Mouse (Mus musculus): ENCODE results near the gene Man2a2. TPM values are rescaled to one million over a fixed set of nuclear protein-coding genes. Genes with fewer than 3 reads are reported as not detected.
A peak's percentile ranks its signal among the peaks of the same experiment; 100 is the strongest.

Man2a2 gene
- polyA plus RNA-seq, 1 experiment from 2014 or later: 19.5 TPM

DNA sequence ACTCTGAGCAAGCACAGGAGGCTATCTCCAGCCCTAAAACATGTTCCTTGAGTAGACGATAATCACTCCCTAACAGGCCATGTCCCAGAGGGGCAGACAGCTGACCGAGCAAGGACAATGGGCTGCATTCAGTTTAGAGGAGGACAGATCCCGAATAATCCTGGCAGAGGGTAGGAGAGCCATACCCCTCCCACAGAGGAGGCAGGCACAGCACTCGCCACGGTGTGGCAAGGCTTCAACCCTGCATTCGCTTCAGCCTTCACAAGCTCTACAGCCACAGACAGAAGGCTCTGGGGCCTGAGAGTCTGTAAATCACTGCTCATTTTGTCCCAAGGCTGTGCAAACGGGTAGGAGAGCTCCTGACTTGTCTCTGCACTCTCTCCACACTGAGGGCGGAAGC is 14.0 kb downstream of the Man2a2 start:
- ATAC-seq (ENCODE audit: insufficient number of reproducible peaks, insufficient read depth, low FRiP score, low read depth): peak; percentile 20; the same call in 1 of the 2 replicates
- H3K9me3 ChIP-seq (ENCODE audit: control insufficient read depth, low read length): no peaks in the 10 kb centered on the region
- H3K4me2 ChIP-seq (ENCODE audit: low read length): no peak overlapping the region
- H3K36me3 ChIP-seq (ENCODE audit: control insufficient read depth, insufficient read depth, low read length): peaks cover 94% of the 10 kb centered on the region
- no peaks in the 10 kb centered on the region for H3K27me3 ChIP-seq (ENCODE audit: control insufficient read depth, insufficient read depth, low read length)
- H3K27ac ChIP-seq (replicated peaks in 1 of 2; ENCODE audit: control insufficient read depth in 1 of 2, insufficient read depth in 1 of 2, low read depth in 2 of 2, low read length in 2 of 2): peak overlapping the region; percentile 56 to 71
- 67% methylated on average over 8 of the region's 8 CpGs for WGBS
- H3K4me3 ChIP-seq (ENCODE audit: control insufficient read depth in 1 of 2, insufficient read depth in 1 of 2, low read depth in 1 of 2, low read length in 2 of 2): no peak overlapping the region
- H3K4me1 ChIP-seq (ENCODE audit: control insufficient read depth in 2 of 2, insufficient read depth in 2 of 2, low read length in 2 of 2): peaks cover 0 to 2% of the 10 kb centered on the region in 2 experiments; a peak in 1 of 4 replicates
- H3K9ac ChIP-seq (ENCODE audit: low read length): no peak overlapping the region

GRCm38 (mm10) chr7:80356351-80356750 is 14.8 kb downstream of the Man2a2 start:
- Histone ChIP-seq H3K27ac (replicated peaks in 1 of 2; ENCODE audit: control insufficient read depth in 1 of 2, insufficient read depth in 1 of 2, low read depth in 2 of 2, low read length in 2 of 2) (peak overlapping the region; percentile 53 to 56; a peak in 3 of 4 replicates), H3K36me3 (ENCODE audit: control insufficient read depth, insufficient read depth, low read length) (peaks cover 92% of the 10 kb centered on the region), H3K4me1 (ENCODE audit: control insufficient read depth in 2 of 2, insufficient read depth in 2 of 2, low read length in 2 of 2) (peaks cover 0 to 2% of the 10 kb centered on the region in 2 experiments; a peak in 1 of 4 replicates), H3K4me2 (ENCODE audit: low read length) (no peak overlapping the region), H3K9me3 (ENCODE audit: control insufficient read depth, low read length) (no peaks in the 10 kb centered on the region), H3K4me3 (ENCODE audit: control insufficient read depth in 1 of 2, insufficient read depth in 1 of 2, low read depth in 1 of 2, low read length in 2 of 2) (no peak overlapping the region), H3K27me3 (ENCODE audit: control insufficient read depth, insufficient read depth, low read length) (no peaks in the 10 kb centered on the region), H3K9ac (ENCODE audit: low read length) (no peak overlapping the region)
- WGBS: 77% methylated on average over 13 of the region's 13 CpGs
- no peak for ATAC-seq (ENCODE audit: insufficient number of reproducible peaks, insufficient read depth, low FRiP score, low read depth)

DNA sequence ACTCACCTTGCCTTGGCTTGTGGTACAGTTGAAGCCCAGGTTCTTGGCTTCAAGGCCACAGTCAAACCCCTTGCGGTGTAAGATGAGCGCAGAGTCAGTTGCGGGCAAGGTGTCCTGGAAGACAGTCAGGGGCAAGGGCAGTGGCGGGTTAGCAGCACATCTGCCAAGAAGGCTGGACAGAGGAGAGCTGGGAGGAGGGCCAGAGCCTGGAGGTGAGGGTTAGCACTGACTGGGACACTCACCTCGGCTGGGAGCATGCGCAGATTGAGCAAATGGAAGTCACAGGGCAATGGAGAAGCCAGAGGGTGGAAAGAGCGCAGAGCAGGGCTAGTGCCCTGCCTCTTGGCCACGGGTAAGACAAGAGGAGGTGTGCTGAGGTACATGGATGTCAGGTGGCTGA is 18.3 kb downstream of the Man2a2 start:
- Histone ChIP-seq H3K36me3 (ENCODE audit: control insufficient read depth, insufficient read depth, low read length) (peaks cover 76% of the 10 kb centered on the region), H3K9ac (ENCODE audit: low read length) (no peak overlapping the region), H3K9me3 (ENCODE audit: control insufficient read depth, low read length) (no peaks in the 10 kb centered on the region), H3K4me3 (ENCODE audit: control insufficient read depth in 1 of 2, insufficient read depth in 1 of 2, low read depth in 1 of 2, low read length in 2 of 2) (no peak overlapping the region), H3K4me1 (ENCODE audit: control insufficient read depth in 2 of 2, insufficient read depth in 2 of 2, low read length in 2 of 2) (peaks cover 0 to 2% of the 10 kb centered on the region in 2 experiments; a peak in 1 of 4 replicates), H3K27ac (replicated peaks in 1 of 2; ENCODE audit: control insufficient read depth in 1 of 2, insufficient read depth in 1 of 2, low read depth in 2 of 2, low read length in 2 of 2) (no peak overlapping the region), H3K27me3 (ENCODE audit: control insufficient read depth, insufficient read depth, low read length) (no peaks in the 10 kb centered on the region), H3K4me2 (ENCODE audit: low read length) (no peak overlapping the region)
- WGBS: 84% methylated on average over 8 of the region's 8 CpGs
- no peak for ATAC-seq (ENCODE audit: insufficient number of reproducible peaks, insufficient read depth, low FRiP score, low read depth)

DNA sequence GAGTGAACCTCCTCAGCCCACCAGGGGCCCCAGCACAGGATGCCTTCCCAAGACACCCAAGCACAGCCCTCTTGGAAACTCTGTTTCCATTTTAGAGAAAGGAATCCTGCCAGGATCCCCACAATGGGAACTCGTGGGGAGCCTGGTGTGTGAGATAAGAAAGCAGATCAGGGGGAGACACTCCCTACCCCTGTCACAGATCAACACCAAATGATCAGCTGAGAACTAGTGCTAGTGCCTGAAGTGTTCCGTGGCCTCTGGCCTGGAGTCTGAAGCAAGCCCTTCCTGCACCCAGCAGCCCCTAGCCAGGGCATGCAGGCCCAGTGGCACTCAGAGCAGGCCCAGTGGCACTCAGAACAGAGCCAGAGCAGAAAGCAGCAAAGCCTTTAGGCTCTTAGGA is 20.4 kb downstream of the Man2a2 start:
- WGBS: 52% methylated on average over 2 of the region's 2 CpGs
- Histone ChIP-seq H3K27me3 (ENCODE audit: control insufficient read depth, insufficient read depth, low read length) (no peaks in the 10 kb centered on the region), H3K4me3 (ENCODE audit: control insufficient read depth in 1 of 2, insufficient read depth in 1 of 2, low read depth in 1 of 2, low read length in 2 of 2) (no peak overlapping the region), H3K4me1 (ENCODE audit: control insufficient read depth in 2 of 2, insufficient read depth in 2 of 2, low read length in 2 of 2) (peaks cover 2% of the 10 kb centered on the region in 2 experiments; a peak in 2 of 4 replicates), H3K9me3 (ENCODE audit: control insufficient read depth, low read length) (no peaks in the 10 kb centered on the region), H3K4me2 (ENCODE audit: low read length) (no peak overlapping the region), H3K27ac (replicated peaks in 1 of 2; ENCODE audit: control insufficient read depth in 1 of 2, insufficient read depth in 1 of 2, low read depth in 2 of 2, low read length in 2 of 2) (no peak overlapping the region), H3K36me3 (ENCODE audit: control insufficient read depth, insufficient read depth, low read length) (peaks cover 54% of the 10 kb centered on the region), H3K9ac (ENCODE audit: low read length) (no peak overlapping the region)
- no peak for ATAC-seq (ENCODE audit: insufficient number of reproducible peaks, insufficient read depth, low FRiP score, low read depth)

- no peaks in the 10 kb centered on the region for H3K27me3 ChIP-seq (ENCODE audit: control insufficient read depth, insufficient read depth, low read length)
- no peak overlapping the region for H3K27ac ChIP-seq (replicated peaks in 1 of 2; ENCODE audit: control insufficient read depth in 1 of 2, insufficient read depth in 1 of 2, low read depth in 2 of 2, low read length in 2 of 2)
- 64% methylated on average over 13 of the region's 13 CpGs for WGBS
- H3K9ac ChIP-seq (ENCODE audit: low read length): no peak overlapping the region
- ATAC-seq (ENCODE audit: insufficient number of reproducible peaks, insufficient read depth, low FRiP score, low read depth): no peak
- H3K9me3 ChIP-seq (ENCODE audit: control insufficient read depth, low read length): no peaks in the 10 kb centered on the region
- no peak overlapping the region for H3K4me2 ChIP-seq (ENCODE audit: low read length)
- H3K4me1 ChIP-seq (ENCODE audit: control insufficient read depth in 2 of 2, insufficient read depth in 2 of 2, low read length in 2 of 2): peaks cover 7 to 9% of the 10 kb centered on the region in 2 experiments
- H3K4me3 ChIP-seq (ENCODE audit: control insufficient read depth in 1 of 2, insufficient read depth in 1 of 2, low read depth in 1 of 2, low read length in 2 of 2): no peak overlapping the region
- peaks cover 31% of the 10 kb centered on the region for H3K36me3 ChIP-seq (ENCODE audit: control insufficient read depth, insufficient read depth, low read length)
Measured at GRCm38 (mm10) chr7:80347670-80348586, 23.2 kb downstream of the Man2a2 start.

- H3K9ac ChIP-seq (ENCODE audit: low read length): no peak overlapping the region
- H3K4me2 ChIP-seq (ENCODE audit: low read length): no peak overlapping the region
- H3K36me3 ChIP-seq (ENCODE audit: control insufficient read depth, insufficient read depth, low read length): peaks cover 21% of the 10 kb centered on the region
- 67% methylated on average over 5 of the region's 5 CpGs for WGBS
- H3K9me3 ChIP-seq (ENCODE audit: control insufficient read depth, low read length): no peaks in the 10 kb centered on the region
- ATAC-seq (ENCODE audit: insufficient number of reproducible peaks, insufficient read depth, low FRiP score, low read depth): no peak
- H3K4me1 ChIP-seq (ENCODE audit: control insufficient read depth in 2 of 2, insufficient read depth in 2 of 2, low read length in 2 of 2): peaks cover 9 to 14% of the 10 kb centered on the region in 2 experiments
- no peak overlapping the region for H3K4me3 ChIP-seq (ENCODE audit: control insufficient read depth in 1 of 2, insufficient read depth in 1 of 2, low read depth in 1 of 2, low read length in 2 of 2)
- no peaks in the 10 kb centered on the region for H3K27me3 ChIP-seq (ENCODE audit: control insufficient read depth, insufficient read depth, low read length)
- H3K27ac ChIP-seq (replicated peaks in 1 of 2; ENCODE audit: control insufficient read depth in 1 of 2, insufficient read depth in 1 of 2, low read depth in 2 of 2, low read length in 2 of 2): no peak overlapping the region
Measured at GRCm38 (mm10) chr7:80346830-80347229, 24.3 kb downstream of the Man2a2 start.

DNA sequence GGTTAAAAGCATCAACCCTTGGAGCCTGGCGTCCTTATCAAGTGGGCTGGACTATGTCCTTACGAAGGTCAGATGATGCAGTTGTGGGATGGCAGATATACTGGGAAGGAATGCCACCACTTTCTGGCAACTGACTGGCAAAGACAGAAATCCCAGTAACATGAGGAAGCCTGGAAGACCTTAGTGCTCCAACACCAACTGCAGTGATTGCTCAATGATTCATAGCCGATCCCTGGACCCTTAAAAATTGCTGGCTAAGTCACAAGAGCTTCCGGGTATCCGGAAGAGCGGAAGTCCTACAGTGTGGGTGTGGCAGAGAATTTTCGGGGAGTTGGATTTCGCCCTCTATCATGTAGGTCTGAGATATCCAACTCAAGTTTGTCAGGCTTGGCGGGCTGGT is 25.0 kb downstream of the Man2a2 start:
- 76% methylated on average over 9 of the region's 9 CpGs for WGBS
- no peak for ATAC-seq (ENCODE audit: insufficient number of reproducible peaks, insufficient read depth, low FRiP score, low read depth)

More for the DNA sequence above, 25.0 kb downstream of the Man2a2 start:
- Histone ChIP-seq H3K9me3 (ENCODE audit: control insufficient read depth, low read length) (no peaks in the 10 kb centered on the region), H3K9ac (ENCODE audit: low read length) (no peak overlapping the region), H3K4me2 (ENCODE audit: low read length) (no peak overlapping the region), H3K27me3 (ENCODE audit: control insufficient read depth, insufficient read depth, low read length) (no peaks in the 10 kb centered on the region), H3K4me1 (ENCODE audit: control insufficient read depth in 2 of 2, insufficient read depth in 2 of 2, low read length in 2 of 2) (peaks cover 11 to 15% of the 10 kb centered on the region in 2 experiments), H3K4me3 (ENCODE audit: control insufficient read depth in 1 of 2, insufficient read depth in 1 of 2, low read depth in 1 of 2, low read length in 2 of 2) (no peak overlapping the region), H3K27ac (replicated peaks in 1 of 2; ENCODE audit: control insufficient read depth in 1 of 2, insufficient read depth in 1 of 2, low read depth in 2 of 2, low read length in 2 of 2) (no peak overlapping the region), H3K36me3 (ENCODE audit: control insufficient read depth, insufficient read depth, low read length) (peaks cover 16% of the 10 kb centered on the region)

All from heart, embryonic 14.5 days (tissue).